Mouse (Mus musculus) heart, embryonic 11.5 days (tissue): ENCODE data around the gene Tacc2. TPM values are rescaled to one million over a fixed set of nuclear protein-coding genes. Genes with fewer than 3 reads are reported as not detected.

Source experiments
- ATAC-seq: fragments of 200-750 bp; cut with Nextera tagmentation; replicated peaks from 2 replicates; pipeline ENCODE4 v1.8.0; 2017; ENCODE audit warnings: moderate library complexity; ENCODE audit not compliant: insufficient number of reproducible peaks, low FRiP score, low TSS enrichment
- H3K27ac ChIP-seq: fragments of 300-500 bp; sonication (generic); 2 replicates; pipeline ENCODE4 v1.5.1; 2014; ENCODE audit warnings: mild to moderate bottlenecking, low read depth, low read length
- H3K27me3 ChIP-seq: fragments of 300-500 bp; sonication (generic); 2 replicates; pipeline ENCODE4 v1.6.1; 2014; ENCODE audit warnings: mild to moderate bottlenecking, low read length, mixed read lengths; ENCODE audit not compliant: control insufficient read depth, insufficient read depth
- H3K36me3 ChIP-seq: fragments of 300-500 bp; sonication (generic); 2 replicates; pipeline ENCODE4 v1.6.1; 2014; ENCODE audit warnings: mild to moderate bottlenecking, low read length, moderate library complexity, mixed read lengths; ENCODE audit not compliant: control insufficient read depth, insufficient read depth
- H3K4me1 ChIP-seq: fragments of 300-500 bp; sonication (generic); 2 replicates; pipeline ENCODE4 v1.6.1; 2014; ENCODE audit warnings: low read length; ENCODE audit not compliant: control insufficient read depth, insufficient read depth
- H3K4me2 ChIP-seq: fragments of 300-500 bp; sonication (generic); 2 replicates; pipeline ENCODE4 v1.6.1; 2014; ENCODE audit warnings: mild to moderate bottlenecking, moderate library complexity
- H3K4me3 ChIP-seq: fragments of 300-500 bp; sonication (generic); 2 replicates; pipeline ENCODE4 v1.5.1; 2014; ENCODE audit warnings: low read depth, low read length
- H3K9ac ChIP-seq: fragments of 300-500 bp; sonication (generic); 2 replicates; pipeline ENCODE4 v1.6.1; 2014; ENCODE audit warnings: mild to moderate bottlenecking, low read depth, low read length, moderate library complexity
- H3K9me3 ChIP-seq: fragments of 300-500 bp; sonication (generic); replicated peaks from 2 replicates; pipeline ENCODE4 v1.6.1; 2016; ENCODE audit warnings: low read length; ENCODE audit not compliant: control insufficient read depth
- WGBS: fragments of 180-500 bp; shearing (Covaris S2); extraction: QIAGEN DNeasy Blood & Tissue Kit; methylation state at CpG from one replicate; pipeline ENCODE4 v1.1.7; 2014; ENCODE audit not compliant: insufficient replicate concordance; 5-methylcytosine and 5-hydroxymethylcytosine counted together
- polyA plus RNA-seq: library from polyadenylated mRNA; unstranded; fragments of >200 nt; fragmentation: Nextera tagmentation; extraction: Ambion mirVana; gene quantifications from 2 replicates; pipeline ENCODE4 v1.2.1, GENCODE M21; 2014

The Tacc2 gene
- polyA plus RNA-seq, 1 experiment from 2014 or later, result 42.2 TPM

DNA sequence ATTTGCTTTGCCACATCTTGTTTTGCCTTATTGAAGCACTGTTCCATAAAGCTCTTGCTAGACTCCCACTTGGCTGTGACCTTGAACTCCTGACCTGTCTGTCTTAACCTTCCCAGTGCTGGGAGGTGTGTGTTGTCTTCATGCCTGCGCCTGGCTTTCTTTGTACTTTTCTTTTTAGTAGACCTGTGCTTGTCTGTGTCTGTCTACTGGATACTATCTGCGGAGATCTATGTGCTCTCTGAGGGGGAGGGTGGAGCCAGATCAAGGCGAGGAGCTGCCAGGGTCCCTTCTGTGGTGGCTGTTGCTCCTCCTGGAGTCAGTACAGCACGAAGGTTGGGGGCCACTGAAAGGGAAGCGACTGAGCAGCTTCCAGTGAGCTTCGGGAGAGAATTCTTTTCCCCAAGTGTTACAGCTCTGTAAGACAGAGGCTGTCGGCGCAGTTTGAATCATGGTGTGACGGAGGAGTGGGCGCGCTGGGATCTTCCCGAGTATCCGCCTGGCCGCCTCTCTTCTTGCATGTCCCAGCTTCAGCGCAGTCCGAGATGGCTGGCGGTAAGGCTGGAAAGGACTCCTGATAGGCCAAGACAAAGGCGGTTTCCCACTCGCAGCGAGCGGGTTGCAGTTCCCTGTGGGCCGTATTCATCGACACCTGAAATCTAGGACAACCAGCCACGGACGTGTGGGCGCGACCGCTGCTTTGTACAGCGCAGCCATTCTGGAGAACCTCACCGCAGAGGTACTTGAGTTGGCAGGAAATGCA, 189.4 kb downstream of the Tacc2 start:
- WGBS, result 57% methylated on average over 30 of the region's 30 CpGs
- H3K4me3 ChIP-seq, result no peak overlapping the region
- no peaks in the 10 kb centered on the region for H3K4me1 ChIP-seq
- no peaks in the 10 kb centered on the region for H3K36me3 ChIP-seq
- 0 out of 2 replicates have a peak overlapping the region, but pooled peaks have one; percentile 28 for H3K9ac ChIP-seq
- H3K4me2 ChIP-seq, result peak overlapping the region; percentile 39
- H3K27me3 ChIP-seq, result no peaks in the 10 kb centered on the region
- no peaks in the 10 kb centered on the region for H3K9me3 ChIP-seq
- no peak for ATAC-seq
- no peak overlapping the region for H3K27ac ChIP-seq

DNA sequence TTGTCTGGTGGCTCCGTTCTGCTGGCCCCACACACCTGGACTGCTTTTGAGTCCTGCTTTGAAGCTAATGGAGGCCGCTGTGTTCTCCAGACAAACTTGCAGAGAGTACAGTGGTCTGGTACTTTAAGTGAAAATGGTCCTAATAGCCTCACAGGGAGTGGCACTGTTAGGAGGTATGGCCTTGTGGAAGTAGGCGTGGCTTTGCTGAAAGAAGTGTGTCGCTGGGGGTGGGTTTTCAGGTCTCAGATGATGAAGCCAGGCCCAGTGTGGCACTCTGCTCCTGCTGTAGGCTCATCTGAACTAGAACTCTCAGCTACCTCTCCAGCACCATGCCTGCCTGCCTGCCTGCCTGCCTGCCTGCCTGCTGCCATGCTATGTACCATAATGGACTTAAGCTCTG, 190.9 kb downstream of the Tacc2 start:
- H3K4me1 ChIP-seq, result no peaks in the 10 kb centered on the region
- WGBS, result 83% methylated on average over 4 of the region's 4 CpGs
- H3K27ac ChIP-seq, result no peak overlapping the region
- H3K9me3 ChIP-seq, result no peaks in the 10 kb centered on the region
- H3K4me3 ChIP-seq, result no peak overlapping the region
- H3K9ac ChIP-seq, result no peak overlapping the region
- peak; percentile 22; the same call in 1 of the 2 replicates for ATAC-seq
- no peaks in the 10 kb centered on the region for H3K27me3 ChIP-seq
- H3K36me3 ChIP-seq, result no peaks in the 10 kb centered on the region
- no peak overlapping the region for H3K4me2 ChIP-seq

DNA sequence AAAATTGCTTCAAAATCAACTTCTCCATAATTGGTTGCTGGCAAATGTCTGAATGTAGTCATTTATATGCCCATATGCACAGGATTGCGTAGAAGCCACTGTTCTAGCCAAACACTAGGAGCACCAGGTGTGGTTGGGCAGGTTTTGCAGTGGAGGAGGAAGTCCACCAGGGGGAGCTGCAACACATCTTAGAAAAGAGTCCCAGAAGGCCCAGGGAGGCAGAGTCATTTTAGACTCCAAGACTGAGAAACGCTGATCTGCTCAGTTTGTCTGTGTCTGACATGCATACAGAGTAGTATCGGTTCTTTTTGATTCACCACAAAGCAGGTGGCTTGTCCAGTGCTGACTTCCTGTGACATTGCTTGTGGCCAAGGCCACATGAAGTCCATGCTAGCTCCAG, 193.5 kb downstream of the Tacc2 start:
- Histone ChIP-seq H3K27me3 (no peaks in the 10 kb centered on the region), H3K36me3 (no peaks in the 10 kb centered on the region), H3K9me3 (no peaks in the 10 kb centered on the region), H3K4me1 (peaks cover 8% of the 10 kb centered on the region), H3K9ac (no peak overlapping the region), H3K4me3 (no peak overlapping the region), H3K4me2 (no peak overlapping the region), H3K27ac (no peak overlapping the region)
- ATAC-seq, result no peak
- whole genome bisulfite sequencing, result 31% methylated on average over 3 of the region's 3 CpGs

DNA sequence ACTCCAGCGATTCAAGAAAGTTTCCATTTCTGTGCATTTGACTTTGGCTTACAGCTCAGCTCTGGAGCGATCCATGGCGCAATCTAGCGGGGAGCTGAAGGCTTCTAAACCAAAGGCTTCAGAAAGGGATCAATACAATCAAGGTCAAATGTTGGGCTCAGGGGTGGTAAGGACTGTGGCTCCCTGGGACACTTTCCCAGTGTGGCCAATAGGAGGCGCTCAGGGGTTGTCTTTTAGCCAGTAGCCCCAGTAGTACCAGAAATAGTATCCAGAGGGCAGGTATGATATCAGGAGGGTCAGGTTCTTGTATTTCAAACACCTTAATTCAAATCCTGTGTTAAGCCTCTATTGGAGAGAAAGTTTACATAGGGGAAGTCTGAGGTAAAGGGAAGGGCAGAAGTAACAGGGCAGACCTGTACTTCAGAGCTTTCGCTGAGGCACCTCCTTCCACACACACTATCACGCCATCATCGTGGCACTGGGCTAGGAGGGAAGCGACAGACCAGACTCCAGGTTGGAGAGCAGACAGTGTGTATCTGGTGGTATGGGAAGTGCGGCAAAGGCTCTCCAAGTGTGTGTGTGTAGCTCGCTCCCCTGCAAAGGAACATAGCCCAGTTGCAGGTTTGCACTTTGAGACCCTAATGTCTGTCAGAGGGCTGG, 196.1 kb downstream of the Tacc2 start:
- Histone ChIP-seq H3K27me3 (no peaks in the 10 kb centered on the region), H3K4me3 (no peak overlapping the region), H3K4me1 (peaks cover 8% of the 10 kb centered on the region), H3K36me3 (no peaks in the 10 kb centered on the region), H3K4me2 (no peak overlapping the region), H3K9ac (no peak overlapping the region), H3K9me3 (no peaks in the 10 kb centered on the region), H3K27ac (no peak overlapping the region)
- WGBS, result 59% methylated on average over 11 of the region's 11 CpGs
- no peak for ATAC-seq

DNA sequence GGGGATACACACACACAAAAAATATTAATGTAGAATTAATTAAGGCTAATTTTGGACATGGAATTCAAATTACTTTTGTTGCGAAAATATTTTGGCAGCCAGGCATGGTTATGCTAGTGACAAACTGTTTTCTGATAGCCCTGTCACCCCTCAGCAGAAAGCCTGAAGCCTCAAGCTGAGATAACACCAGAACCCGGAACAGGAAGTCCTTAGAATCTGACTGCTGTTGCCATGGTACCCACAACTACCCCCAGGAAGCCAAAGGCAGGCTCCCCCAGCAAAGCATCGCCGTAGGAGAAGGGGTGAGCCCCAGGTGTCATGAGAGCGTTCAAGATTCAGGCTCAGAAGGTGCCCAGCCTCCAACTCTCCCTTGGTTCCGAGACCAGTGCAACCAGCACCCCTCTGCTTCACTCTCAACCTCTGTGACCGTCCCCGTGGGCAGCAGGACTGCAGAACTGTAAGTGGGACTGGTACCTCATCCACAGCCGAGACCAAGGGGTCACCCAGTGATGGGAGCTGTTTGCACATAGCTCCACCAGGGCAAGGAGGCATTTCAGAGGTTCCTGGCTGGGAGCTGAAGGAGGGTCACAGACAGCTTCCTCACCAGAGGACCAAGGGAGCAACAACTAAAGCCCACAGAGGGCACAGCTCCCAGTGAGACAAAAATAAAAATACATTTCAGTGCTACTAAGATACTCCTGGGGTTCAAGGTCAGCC, 196.8 kb downstream of the Tacc2 start, which contains the start of gene Btbd16:
Gene Btbd16, plus strand, starts transcription at position 156 of the 717 bp plus-strand sequence.
- H3K27ac ChIP-seq, result no peak within 1 kb of the TSS
- ATAC-seq, result no peak

DNA sequence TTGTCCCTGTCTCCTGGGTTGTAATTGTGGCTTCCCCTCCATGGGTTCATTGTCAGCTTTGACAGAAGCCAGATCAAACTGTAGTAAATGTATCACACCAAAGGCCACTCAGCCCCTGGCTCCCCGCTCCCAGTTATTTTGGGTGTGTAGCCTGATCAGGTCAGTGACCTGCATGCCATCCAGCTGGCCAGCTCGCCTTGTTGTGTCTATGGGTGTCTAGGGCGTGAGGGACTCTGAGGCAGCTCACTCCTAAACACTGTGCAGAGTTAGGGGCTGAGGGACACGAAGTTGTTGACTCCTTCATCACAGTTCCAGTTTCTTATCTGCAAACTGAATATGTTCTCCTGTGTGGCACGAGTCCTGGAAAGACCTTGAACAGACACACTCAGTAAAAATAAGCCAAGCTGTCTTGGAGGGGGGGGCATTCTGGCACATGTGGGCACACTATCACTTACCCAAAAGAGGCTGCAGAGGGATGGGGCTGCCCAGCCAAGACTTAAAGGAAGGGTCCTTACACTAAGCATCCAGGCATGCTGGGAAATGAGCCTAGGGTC, 203.7 kb downstream of the Tacc2 start:
- Histone ChIP-seq H3K4me3 (no peak overlapping the region), H3K9me3 (no peaks in the 10 kb centered on the region), H3K27ac (no peak overlapping the region; the same call in 1 of the 2 replicates), H3K9ac (no peak overlapping the region), H3K27me3 (no peaks in the 10 kb centered on the region), H3K36me3 (no peaks in the 10 kb centered on the region), H3K4me2 (no peak overlapping the region), H3K4me1 (peaks cover 9% of the 10 kb centered on the region)
- ATAC-seq, result no peak
- 28% methylated on average over 5 of the region's 5 CpGs for WGBS

More for the DNA sequence above, 196.8 kb downstream of the Tacc2 start, which contains the start of gene Btbd16:
- no peak within 1 kb of the TSS for H3K4me2 ChIP-seq
- no peak within 1 kb of the TSS for H3K9ac ChIP-seq
- H3K4me1 ChIP-seq, result peaks cover 8% of the 10 kb centered on the region
- no peaks in the 10 kb centered on the region for H3K9me3 ChIP-seq
- 45% methylated on average over 9 of the region's 9 CpGs for WGBS
- H3K27me3 ChIP-seq, result no peaks in the 10 kb centered on the region
- H3K36me3 ChIP-seq, result no peaks in the 10 kb centered on the region
- H3K4me3 ChIP-seq, result no peak within 1 kb of the TSS

DNA sequence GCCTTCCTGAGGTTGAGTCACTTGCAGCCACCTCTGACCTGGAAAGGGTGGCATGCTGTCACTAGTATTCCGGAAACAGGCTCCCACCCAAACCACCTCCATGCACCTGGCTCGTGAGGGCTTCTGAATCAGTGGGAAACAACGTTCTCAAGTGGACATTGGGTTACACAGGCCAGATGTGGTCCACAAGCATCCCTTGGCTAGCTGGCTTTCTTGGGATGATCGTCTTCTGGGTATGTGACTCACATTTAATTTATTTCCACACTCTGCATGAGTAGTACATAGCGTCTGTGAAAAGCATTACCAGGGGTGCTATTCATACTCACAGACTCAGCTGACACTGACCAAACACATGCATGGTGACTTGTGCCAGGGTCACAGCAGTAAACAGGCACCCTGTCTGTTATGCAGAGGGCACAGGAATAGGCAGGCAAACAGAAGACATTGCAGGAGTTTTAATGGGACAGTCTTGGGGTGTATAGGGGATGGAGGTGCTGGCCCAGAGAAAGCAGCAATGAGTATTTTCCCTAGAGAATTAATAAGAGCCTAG, 205.3 kb downstream of the Tacc2 start:
- no peak overlapping the region for H3K4me3 ChIP-seq
- no peaks in the 10 kb centered on the region for H3K9me3 ChIP-seq
- 77% methylated on average over 5 of the region's 5 CpGs for WGBS
- H3K9ac ChIP-seq, result no peak overlapping the region
- no peak overlapping the region for H3K4me2 ChIP-seq
- H3K36me3 ChIP-seq, result no peaks in the 10 kb centered on the region
- no peak overlapping the region for H3K27ac ChIP-seq
- peaks cover 17% of the 10 kb centered on the region for H3K4me1 ChIP-seq
- H3K27me3 ChIP-seq, result no peaks in the 10 kb centered on the region
- no peak for ATAC-seq

DNA sequence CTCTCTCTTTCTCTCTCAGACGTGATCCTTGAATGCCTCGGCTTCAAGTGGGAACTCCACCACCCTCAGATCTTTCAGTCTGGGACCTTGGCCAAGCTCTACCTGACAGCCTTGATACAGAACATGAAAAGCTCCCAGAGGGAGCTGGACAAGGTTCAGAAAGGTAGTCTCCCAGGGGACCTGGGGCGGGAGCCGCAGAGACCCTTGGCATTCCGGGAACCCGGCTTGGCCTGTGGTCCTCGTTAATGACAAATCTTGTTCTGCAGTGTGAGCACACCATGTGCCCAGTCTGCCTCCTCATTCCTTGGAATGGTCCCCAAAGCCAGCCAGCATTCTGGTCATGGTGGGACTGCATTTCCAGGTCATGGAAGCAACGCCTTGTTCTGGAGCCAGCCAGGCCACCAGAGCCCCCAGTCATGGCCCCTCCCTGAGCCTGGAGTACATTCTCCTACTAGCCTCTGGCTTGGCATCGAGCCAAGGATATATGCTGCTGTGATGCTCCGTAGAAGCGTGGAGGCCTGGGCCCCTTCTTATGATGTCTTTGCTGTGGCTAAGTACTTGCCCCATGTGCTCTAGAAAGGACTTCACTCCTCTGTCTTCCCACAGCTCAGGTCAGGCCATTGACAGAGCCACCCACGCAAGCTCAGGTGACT, 208.8 kb downstream of the Tacc2 start:
- no peak overlapping the region for H3K9ac ChIP-seq
- ATAC-seq, result no peak
- H3K36me3 ChIP-seq, result no peaks in the 10 kb centered on the region
- H3K4me3 ChIP-seq, result no peak overlapping the region
- H3K27ac ChIP-seq, result no peak overlapping the region
- WGBS, result 71% methylated on average over 12 of the region's 12 CpGs
- no peaks in the 10 kb centered on the region for H3K27me3 ChIP-seq
- H3K4me1 ChIP-seq, result peaks cover 13% of the 10 kb centered on the region
- no peaks in the 10 kb centered on the region for H3K9me3 ChIP-seq
- H3K4me2 ChIP-seq, result no peak overlapping the region
